Mouse (Mus musculus) ES-Bruce4 (cell line): Measurements from ENCODE around the gene Six5.

Experiments used
- CTCF ChIP-seq: IDR thresholded peaks from one replicate; pipeline ENCODE4 v1.8.1; 2011; ENCODE audit warnings: low read depth, low read length
- EP300 ChIP-seq: IDR thresholded peaks from 2 replicates; pipeline ENCODE4 v1.6.1; 2011; ENCODE audit warnings: low read depth, low read length; ENCODE audit not compliant: insufficient read depth
- POLR2A ChIP-seq: IDR thresholded peaks from one replicate; pipeline ENCODE4 v1.8.1; 2011; ENCODE audit warnings: low read length; ENCODE audit not compliant: insufficient read depth

DNA sequence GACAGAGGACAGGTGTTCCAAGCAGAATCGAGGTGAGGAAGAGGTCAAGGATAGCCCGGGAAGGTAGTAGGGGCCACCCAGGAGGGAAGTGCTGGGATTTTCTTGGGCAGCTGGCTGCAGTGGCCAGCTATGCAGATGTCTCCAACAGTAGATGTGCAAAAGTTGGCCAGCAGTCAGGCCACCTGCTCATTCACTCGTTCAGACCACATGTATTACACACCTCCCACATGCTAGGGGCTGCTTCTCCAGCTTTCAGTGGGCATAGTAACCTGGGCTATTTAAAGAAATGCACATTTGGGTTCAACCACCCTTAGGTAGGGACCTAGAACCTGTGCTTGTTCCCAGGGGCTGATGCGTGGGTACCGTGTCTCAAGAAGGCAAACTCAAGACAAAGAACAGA lies 33.4 kb downstream of the Six5 start:
- TF ChIP-seq CTCF: no peak
- no peak for TF ChIP-seq POLR2A
- TF ChIP-seq EP300: no peak
